Mouse (Mus musculus) adrenal gland, postnatal 0 days (tissue): ENCODE measurements around the gene Slc25a14. TPM values are rescaled to one million over a fixed set of nuclear protein-coding genes. Genes with fewer than 3 reads are reported as not detected.

Experiments used
- microRNA-seq: library from miRNA; unstranded; fragments of <30 nt; microRNA quantifications from one replicate; pipeline ENCODE4, GENCODE M21; 2016; ENCODE audit warnings: borderline replicate concordance; ENCODE audit not compliant: insufficient number of aligned reads
- polyA plus RNA-seq: library from polyadenylated mRNA; unstranded; fragments of >200 nt; fragmentation: Nextera tagmentation; extraction: Ambion mirVana; gene quantifications from 2 replicates; pipeline ENCODE4 v1.2.1, GENCODE M21; 2015

Gene Slc25a14
- polyA plus RNA-seq: 17.7 and 21.0 TPM in 2 replicates

DNA sequence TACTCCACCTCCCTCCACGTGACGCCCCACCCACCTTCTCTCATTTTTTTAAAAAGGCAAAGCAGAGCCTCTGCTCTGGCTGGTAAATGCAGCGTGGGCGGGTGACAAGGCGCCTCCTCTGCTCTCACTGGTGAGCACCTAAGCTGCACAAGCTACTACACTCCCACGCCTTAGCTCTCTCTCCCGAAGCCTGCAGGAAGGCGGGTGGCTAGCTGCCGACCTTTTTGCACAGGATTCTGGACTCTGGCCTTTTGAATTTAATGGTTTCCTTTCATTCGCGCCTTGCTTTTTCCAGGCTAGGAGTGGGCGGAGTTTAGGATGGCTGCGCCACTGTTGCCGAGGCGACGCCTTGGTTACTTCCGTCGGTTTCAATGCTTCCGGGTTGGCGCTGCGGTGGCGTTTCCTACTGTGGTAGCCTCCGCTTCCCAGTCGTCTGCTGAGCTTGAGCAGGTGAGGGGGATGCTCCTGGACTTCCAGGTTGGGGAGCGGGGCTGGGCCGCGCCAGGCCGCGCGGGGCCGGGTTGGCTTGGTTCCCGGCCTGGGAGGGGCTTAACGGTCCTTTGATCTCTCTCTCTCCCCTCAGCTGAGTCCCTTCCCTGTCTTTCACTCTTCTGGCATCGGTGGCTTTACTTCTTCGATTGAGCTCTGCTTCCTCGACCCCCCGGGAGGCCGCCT, at the start of gene Slc25a14:
Gene Slc25a14, plus strand, starts transcription at position 35 of the 675 bp plus-strand sequence.

DNA sequence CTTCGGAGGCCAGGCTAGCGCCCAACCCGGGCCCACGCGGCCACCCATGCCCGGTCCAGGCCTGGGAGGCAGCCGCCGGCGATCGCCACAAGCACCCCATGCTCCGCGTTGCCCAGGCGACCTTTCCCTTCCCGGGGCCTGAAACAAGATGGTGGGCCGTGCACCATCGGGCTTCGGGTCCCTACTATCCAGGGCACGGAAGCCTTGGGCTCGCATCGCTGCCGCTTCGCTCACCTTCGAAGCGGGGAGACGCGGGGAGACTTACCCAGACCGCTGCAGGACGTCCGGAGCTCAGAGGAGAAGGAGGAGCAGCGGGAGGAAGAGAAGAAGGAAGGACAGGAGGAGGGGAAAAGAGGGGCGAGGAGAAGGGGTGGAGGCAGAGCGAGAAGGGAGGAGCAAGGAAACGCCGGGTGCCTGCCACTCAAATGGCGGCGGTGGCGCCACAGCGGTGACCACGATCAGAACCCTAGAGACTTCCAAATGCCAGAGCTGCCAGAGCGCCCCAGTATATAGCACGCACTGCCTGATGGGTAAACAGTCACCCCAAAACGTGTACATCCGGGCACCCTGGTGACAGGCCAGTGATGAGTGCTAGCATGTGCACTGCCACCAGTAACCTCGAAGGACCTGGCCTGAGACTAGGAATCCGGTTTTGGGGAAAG, 29.0 kb upstream of the Slc25a14 start, which contains the start of gene Zfp280c:
Gene Zfp280c, minus strand, starts transcription at position 406 of the 662 bp plus-strand sequence.

DNA sequence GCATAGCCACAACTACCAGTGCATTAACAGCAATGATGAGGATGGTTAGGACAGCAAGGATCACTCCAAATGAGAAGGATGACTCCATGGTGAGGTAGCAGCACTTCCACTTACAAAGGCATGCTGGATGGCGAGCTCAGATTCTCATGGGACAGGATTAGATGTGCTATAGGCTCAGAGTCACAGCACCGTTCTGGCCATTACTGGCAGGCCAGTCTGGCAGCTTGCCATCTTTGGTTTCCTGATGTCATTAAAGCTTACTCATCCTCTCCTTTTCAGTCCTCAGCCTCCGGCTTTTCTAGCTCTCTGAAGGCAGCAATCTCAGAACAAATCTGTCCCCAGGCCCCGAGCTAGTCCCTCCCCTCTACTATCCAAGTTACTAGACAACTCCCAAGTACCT, 51.0 kb downstream of the Slc25a14 start, which contains the start of gene Gpr119:
Gene Gpr119, minus strand, starts transcription at position 308 of the 400 bp plus-strand sequence.

DNA sequence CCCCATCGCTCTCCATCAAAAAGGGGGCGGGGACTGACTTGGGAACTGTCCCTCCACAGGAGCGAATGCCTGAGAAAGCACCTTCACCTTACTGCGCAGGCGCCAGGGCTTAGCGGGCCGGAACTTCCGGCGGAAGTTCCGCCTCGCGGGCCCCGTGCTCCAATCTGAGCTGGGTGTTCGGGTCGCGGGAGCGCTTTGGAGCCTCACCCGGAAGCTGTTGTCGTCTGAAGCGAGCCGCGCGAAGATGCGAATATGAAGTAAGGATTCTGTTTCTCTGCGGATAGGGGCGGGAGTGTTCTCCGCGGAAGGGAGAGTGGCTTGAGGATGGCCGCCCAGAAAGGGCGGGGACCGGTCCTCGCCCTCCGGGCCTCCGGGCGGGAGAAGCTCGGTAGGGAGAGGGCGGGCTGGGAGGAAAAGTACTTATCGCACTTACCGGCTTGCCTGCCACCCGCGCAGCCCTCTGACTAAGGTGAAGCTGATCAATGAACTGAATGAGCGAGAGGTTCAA, 71.7 kb downstream of the Slc25a14 start, which contains the start of gene Rbmx2:
Gene Rbmx2, plus strand, starts transcription at position 141 of the 508 bp plus-strand sequence.

Small RNAs within 50 kb of the gene (microRNA-seq; reads per million reads assigned to microRNA genes)
- gene Gm27828: not detected

Other genes starting within 250 kb of the Slc25a14 start
- 2.7 and 3.2 TPM in 2 replicates for gene Elf4, start 160.3 kb upstream of the Slc25a14 start, polyA plus RNA-seq
- gene Aifm1, start 109.8 kb upstream of the Slc25a14 start, polyA plus RNA-seq: 77.5 and 172 TPM in 2 replicates
- gene Rab33a, start 104.1 kb upstream of the Slc25a14 start, polyA plus RNA-seq: 46.1 and 61.0 TPM in 2 replicates
- gene Zfp280c, start 28.9 kb upstream of the Slc25a14 start, polyA plus RNA-seq: 4.9 and 5.4 TPM in 2 replicates
- gene Gpr119, start 51.1 kb downstream of the Slc25a14 start, polyA plus RNA-seq: 0.23 and 0.32 TPM in 2 replicates
- gene Rbmx2, start 71.6 kb downstream of the Slc25a14 start, polyA plus RNA-seq: 12.1 and 13.7 TPM in 2 replicates